Mouse (Mus musculus) hindbrain, embryonic 10.5 days (tissue): ENCODE results near the gene Pitpnm2. TPM values are rescaled to one million over a fixed set of nuclear protein-coding genes. Genes with fewer than 3 reads are reported as not detected.

ENCODE experiments used
- DNase-seq: peaks from one replicate; pipeline ENCODE4 v3.0.0-alpha.2; 2017; ENCODE audit warnings: low spot score
- H3K27ac ChIP-seq: fragments of 300-500 bp; sonication (generic); 2 replicates; pipeline ENCODE4 v1.5.1; 2016; ENCODE audit warnings: mild to moderate bottlenecking, moderate library complexity
- H3K27me3 ChIP-seq: fragments of 300-500 bp; sonication (generic); 2 replicates; pipeline ENCODE4 v1.6.1; 2016; ENCODE audit warnings: mild to moderate bottlenecking; ENCODE audit not compliant: poor library complexity, insufficient read depth, severe bottlenecking
- H3K36me3 ChIP-seq: fragments of 300-500 bp; sonication (generic); 2 replicates; pipeline ENCODE4 v1.6.1; 2016; ENCODE audit warnings: mild to moderate bottlenecking, moderate library complexity
- H3K4me1 ChIP-seq: fragments of 300-500 bp; sonication (generic); replicated peaks from 2 replicates; pipeline ENCODE4 v1.6.1; 2016; ENCODE audit warnings: mild to moderate bottlenecking
- H3K4me3 ChIP-seq: fragments of 300-500 bp; sonication (generic); 2 replicates; pipeline ENCODE4 v1.5.1; 2016; ENCODE audit warnings: mild to moderate bottlenecking, moderate library complexity
- H3K9me3 ChIP-seq: fragments of 300-500 bp; sonication (generic); 2 replicates; pipeline ENCODE4 v1.6.1; 2016; ENCODE audit warnings: mild to moderate bottlenecking, moderate library complexity
- WGBS: fragments of 180-500 bp; shearing (Covaris S2); methylation state at CpG from one replicate; pipeline ENCODE4 v1.1.7; 2016; 5-methylcytosine and 5-hydroxymethylcytosine counted together
- polyA plus RNA-seq: library from polyadenylated mRNA; unstranded; fragments of >200 nt; fragmentation: Nextera tagmentation; extraction: Ambion mirVana; gene quantifications from 2 replicates; pipeline ENCODE4 v1.2.1, GENCODE M21; 2016

Gene Pitpnm2
- polyA plus RNA-seq, 1 experiment from 2014 or later, result 3.6 TPM

DNA sequence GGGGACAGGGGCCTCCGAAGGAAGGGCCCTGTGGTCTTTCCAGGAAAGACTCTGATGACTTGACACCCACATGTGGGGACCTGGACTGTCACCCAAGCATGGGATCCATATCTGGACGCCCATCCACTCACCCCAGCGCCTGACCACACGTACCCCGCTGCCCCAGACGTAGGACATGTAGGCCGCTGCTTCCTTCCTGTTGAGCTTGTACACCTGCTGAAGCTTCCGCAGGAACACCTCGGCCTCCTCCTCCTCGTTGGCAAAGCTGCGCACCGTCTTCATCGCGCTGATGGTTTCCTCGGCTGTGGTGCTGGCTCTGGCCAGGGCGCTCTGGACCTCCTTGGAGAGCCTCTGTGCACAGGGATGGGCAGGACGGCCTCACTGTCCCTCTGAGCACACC is 169.7 kb downstream of the Pitpnm2 start:
- 92% methylated on average over 17 of the region's 17 CpGs for WGBS
- Histone ChIP-seq H3K4me3 (no peak overlapping the region), H3K36me3 (no peaks in the 10 kb centered on the region), H3K27me3 (0 out of 2 replicates have a peak, but pooled peaks cover 3% of the 10 kb centered on the region), H3K9me3 (no peaks in the 10 kb centered on the region), H3K4me1 (peaks cover 59% of the 10 kb centered on the region), H3K27ac (peak overlapping the region; percentile 73; the same call in 1 of the 2 replicates)
- DNase-seq, result no peak

DNA sequence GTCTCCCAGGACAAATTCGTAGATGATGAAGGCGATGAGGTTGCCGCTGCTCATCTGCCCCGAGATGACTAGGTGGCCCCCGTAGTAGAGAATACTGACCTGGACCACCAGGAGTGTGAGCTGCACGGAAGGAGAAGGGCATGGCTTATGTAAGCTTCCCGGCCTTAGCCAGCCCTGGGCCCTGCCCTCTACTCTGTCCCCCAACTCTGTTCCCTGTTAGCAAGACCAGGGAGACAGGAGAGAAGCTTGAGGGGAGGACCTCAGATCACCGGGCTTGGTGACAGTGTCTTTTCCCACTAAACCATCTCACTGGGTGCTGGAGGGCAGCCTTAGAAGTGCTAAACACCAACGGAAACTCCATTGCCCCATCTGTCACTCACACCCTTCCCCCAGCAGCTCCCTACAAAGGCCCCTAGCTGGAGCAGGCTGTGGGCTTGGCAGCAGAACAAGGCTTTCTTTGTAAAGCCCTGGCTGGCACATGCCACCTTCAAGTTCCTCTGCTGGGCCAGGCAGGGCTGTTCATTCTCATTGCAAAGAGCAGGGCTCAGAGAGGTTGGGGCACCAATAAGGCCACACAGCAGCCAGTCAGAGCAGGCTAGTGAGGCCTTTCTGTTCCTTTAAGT is 170.7 kb downstream of the Pitpnm2 start:
- DNase-seq, result peak; percentile 13
- H3K4me1 ChIP-seq, result peaks cover 65% of the 10 kb centered on the region
- H3K4me3 ChIP-seq, result no peak overlapping the region
- 0 out of 2 replicates have a peak, but pooled peaks cover 3% of the 10 kb centered on the region for H3K27me3 ChIP-seq
- 61% methylated on average over 9 of the region's 9 CpGs for WGBS
- H3K9me3 ChIP-seq, result no peaks in the 10 kb centered on the region
- H3K27ac ChIP-seq, result peak overlapping the region; percentile 73
- no peaks in the 10 kb centered on the region for H3K36me3 ChIP-seq

DNA sequence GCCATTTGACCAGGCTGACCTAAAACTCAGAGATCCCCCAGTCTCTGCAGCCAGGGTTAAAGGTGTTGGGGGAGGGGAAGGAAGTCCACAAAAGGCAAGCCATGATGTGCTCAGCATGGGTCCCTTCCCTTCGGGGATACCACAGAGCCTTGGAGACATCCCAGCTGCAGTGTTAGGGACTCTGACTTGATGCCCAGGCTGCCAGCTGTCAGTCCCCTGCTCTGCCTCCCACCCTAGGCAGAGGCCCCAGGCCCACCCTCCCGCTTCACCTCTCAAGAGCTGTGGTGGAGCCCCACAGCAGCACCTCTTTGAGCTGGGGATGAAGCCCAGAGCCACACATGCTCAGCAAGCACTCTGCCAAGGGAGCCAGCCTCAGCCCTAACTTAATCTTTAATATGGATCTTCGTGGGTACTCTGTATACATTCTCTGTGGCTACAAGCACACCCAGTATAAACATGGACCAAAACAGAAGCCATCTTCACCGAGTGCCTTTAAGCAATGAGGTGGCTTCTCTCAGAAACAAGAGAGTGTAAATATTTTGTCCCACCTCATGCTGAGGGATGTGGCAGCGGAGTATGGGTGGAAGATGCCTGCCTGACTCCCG is 171.6 kb downstream of the Pitpnm2 start:
- Histone ChIP-seq H3K36me3 (no peaks in the 10 kb centered on the region), H3K27ac (peak overlapping the region; percentile 73; the same call in 1 of the 2 replicates), H3K4me1 (peaks cover 71% of the 10 kb centered on the region), H3K4me3 (no peak overlapping the region), H3K27me3 (0 out of 2 replicates have a peak, but pooled peaks cover 3% of the 10 kb centered on the region), H3K9me3 (no peaks in the 10 kb centered on the region)
- 62% methylated on average over 6 of the region's 6 CpGs for WGBS
- no peak for DNase-seq

DNA sequence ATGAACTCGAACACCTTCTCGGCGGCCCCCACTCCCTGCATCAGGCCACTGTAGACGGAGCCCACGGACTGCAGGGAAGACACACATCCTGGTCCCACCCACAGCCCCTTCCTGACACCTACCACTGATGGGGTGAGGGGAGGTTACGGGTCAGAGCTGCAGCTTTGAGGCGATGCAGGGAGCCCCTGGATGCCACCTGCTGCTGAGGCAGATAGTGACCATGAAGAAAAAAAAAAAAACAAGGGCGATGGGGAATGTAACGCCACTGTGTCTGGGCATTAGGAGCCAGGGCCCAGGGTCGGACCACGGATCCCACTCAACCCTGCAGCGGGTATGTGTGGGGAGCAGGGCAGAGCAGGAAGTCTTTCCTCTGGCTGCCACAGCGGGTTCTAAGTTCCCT is 172.3 kb downstream of the Pitpnm2 start:
- Histone ChIP-seq H3K27ac (0 out of 2 replicates have a peak overlapping the region, but pooled peaks have one; percentile 50), H3K36me3 (no peaks in the 10 kb centered on the region), H3K4me1 (peaks cover 69% of the 10 kb centered on the region), H3K27me3 (0 out of 2 replicates have a peak, but pooled peaks cover 3% of the 10 kb centered on the region), H3K4me3 (no peak overlapping the region), H3K9me3 (no peaks in the 10 kb centered on the region)
- 79% methylated on average over 13 of the region's 13 CpGs for WGBS
- no peak for DNase-seq

DNA sequence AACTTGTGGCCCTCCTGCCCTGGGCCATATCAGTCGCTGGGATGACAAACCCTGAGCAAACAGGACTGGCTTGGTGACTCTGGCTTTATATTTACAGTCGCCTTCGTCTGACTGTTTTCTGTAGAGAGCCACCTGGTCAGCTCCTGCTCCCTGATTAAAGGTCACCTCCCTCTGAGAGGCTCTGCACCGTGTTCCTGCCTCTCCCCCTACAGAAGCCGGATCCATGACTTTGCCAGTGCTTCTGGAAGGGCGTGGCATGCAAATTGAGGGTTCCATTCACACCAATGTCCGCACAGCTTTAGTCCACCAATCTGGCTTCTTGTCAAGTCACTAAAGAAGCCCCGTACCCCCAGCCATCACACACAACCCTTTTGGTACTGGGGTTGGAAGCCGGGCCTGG is 173.0 kb downstream of the Pitpnm2 start:
- H3K9me3 ChIP-seq, result no peaks in the 10 kb centered on the region
- peak overlapping the region; percentile 26 for H3K27ac ChIP-seq
- 58% methylated on average over 9 of the region's 9 CpGs for WGBS
- 0 out of 2 replicates have a peak, but pooled peaks cover 3% of the 10 kb centered on the region for H3K27me3 ChIP-seq
- H3K36me3 ChIP-seq, result no peaks in the 10 kb centered on the region
- no peak overlapping the region for H3K4me3 ChIP-seq
- DNase-seq, result no peak
- peaks cover 75% of the 10 kb centered on the region for H3K4me1 ChIP-seq

- Histone ChIP-seq H3K36me3 (no peaks in the 10 kb centered on the region), H3K27me3 (no peaks in the 10 kb centered on the region), H3K9me3 (no peaks in the 10 kb centered on the region), H3K27ac (peak overlapping the region; percentile 18; the same call in 1 of the 2 replicates), H3K4me3 (no peak overlapping the region), H3K4me1 (peaks cover 77% of the 10 kb centered on the region)
- 74% methylated on average over 9 of the region's 9 CpGs for WGBS
- DNase-seq, result no peak
Observed at GRCm38 (mm10) chr5:124075716-124076115, 173.8 kb downstream of the Pitpnm2 start.

- H3K27me3 ChIP-seq, result no peaks in the 10 kb centered on the region
- 0 out of 2 replicates have a peak overlapping the region, but pooled peaks have one; percentile 0 for H3K27ac ChIP-seq
- no peak overlapping the region for H3K4me3 ChIP-seq
- no peak for DNase-seq
- WGBS, result 69% methylated on average over 10 of the region's 10 CpGs
- H3K36me3 ChIP-seq, result no peaks in the 10 kb centered on the region
- H3K4me1 ChIP-seq, result peaks cover 70% of the 10 kb centered on the region
- H3K9me3 ChIP-seq, result no peaks in the 10 kb centered on the region
Observed at GRCm38 (mm10) chr5:124074845-124075307, 174.7 kb downstream of the Pitpnm2 start.

DNA sequence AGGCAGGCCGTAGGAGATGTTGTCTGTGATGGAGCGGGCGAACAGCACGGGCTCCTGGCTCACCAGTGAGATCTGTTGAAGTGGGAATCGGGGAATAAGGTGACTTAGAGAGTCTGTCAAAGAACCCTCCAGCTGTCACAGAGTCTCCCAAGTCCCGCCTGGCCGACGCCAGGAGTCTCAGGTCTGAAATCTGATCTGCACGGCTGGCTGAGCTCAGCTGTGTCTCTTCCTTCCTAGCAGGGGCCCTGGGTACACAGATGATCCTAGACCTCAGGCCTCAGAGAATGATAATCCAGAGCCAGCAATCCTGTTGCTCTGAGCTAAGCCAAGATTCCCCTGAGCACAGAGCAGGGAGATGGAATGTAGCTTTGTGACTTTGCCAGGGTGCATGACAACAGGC is 175.9 kb downstream of the Pitpnm2 start:
- Histone ChIP-seq H3K4me1 (peaks cover 58% of the 10 kb centered on the region), H3K27ac (0 out of 2 replicates have a peak overlapping the region, but pooled peaks have one; percentile 64)

GRCm38 (mm10) chr5:124069657-124070056 is 179.9 kb downstream of the Pitpnm2 start:
- Histone ChIP-seq H3K27me3 (no peaks in the 10 kb centered on the region), H3K27ac (no peak overlapping the region), H3K9me3 (no peaks in the 10 kb centered on the region), H3K4me1 (peaks cover 22% of the 10 kb centered on the region), H3K36me3 (no peaks in the 10 kb centered on the region), H3K4me3 (no peak overlapping the region)
- DNase-seq, result no peak
- 87% methylated on average over 3 of the region's 3 CpGs for WGBS

More for the DNA sequence above, 175.9 kb downstream of the Pitpnm2 start:
- Histone ChIP-seq H3K36me3 (no peaks in the 10 kb centered on the region), H3K9me3 (no peaks in the 10 kb centered on the region), H3K27me3 (no peaks in the 10 kb centered on the region), H3K4me3 (no peak overlapping the region)
- DNase-seq, result peak; percentile 28
- WGBS, result 45% methylated on average over 9 of the region's 9 CpGs

Other genes with a start within 250 kb of the Pitpnm2 start
- gene Vps37b, start 217.5 kb downstream of the Pitpnm2 start, polyA plus RNA-seq, result 57.5 and 71.8 TPM in 2 replicates
- 1.3 and 1.9 TPM in 2 replicates for gene Abcb9, start 154.0 kb downstream of the Pitpnm2 start, polyA plus RNA-seq
- 20.9 and 23.9 TPM in 2 replicates for gene Ogfod2, start 137.5 kb downstream of the Pitpnm2 start, polyA plus RNA-seq
- gene Arl6ip4, start 133.7 kb downstream of the Pitpnm2 start, polyA plus RNA-seq, result 117 and 126 TPM in 2 replicates
- gene Mphosph9, start 78.2 kb upstream of the Pitpnm2 start, polyA plus RNA-seq, result 17.3 and 19.3 TPM in 2 replicates
- 26.9 and 27.7 TPM in 2 replicates for gene 2810006K23Rik, start 78.3 kb upstream of the Pitpnm2 start, polyA plus RNA-seq
- gene Cdk2ap1, start 113.3 kb upstream of the Pitpnm2 start, polyA plus RNA-seq, result 71.2 and 95.2 TPM in 2 replicates
- gene Sbno1, start 176.2 kb upstream of the Pitpnm2 start, polyA plus RNA-seq, result 84.6 and 86.6 TPM in 2 replicates
- gene Kmt5a, start 190.2 kb upstream of the Pitpnm2 start, polyA plus RNA-seq, result 34.3 and 43.7 TPM in 2 replicates
- gene Rilpl2, start 228.6 kb upstream of the Pitpnm2 start, polyA plus RNA-seq, result 21.5 and 23.1 TPM in 2 replicates
- 29.7 and 35.4 TPM in 2 replicates for gene Snrnp35, start 233.4 kb upstream of the Pitpnm2 start, polyA plus RNA-seq